Mouse (Mus musculus) Muller cell, postnatal 12 days (primary cell): ENCODE measurements at regions not wholly inside any gene's neighbourhood (a gene's known extent, or its start where the extent isn't known, plus 50 kb on each side); places are given as distances from the start of the nearest gene placed in this dataset.
A peak's percentile ranks its signal among the peaks of the same experiment; 100 is the strongest.
"Not testable (repeated sequence)": the region's sequence is repeated elsewhere in the genome, so short reads cannot be mapped to it uniquely, and the experiment has no call there.

Experiments used
- DNase-seq: peaks from one replicate; pipeline ENCODE4 v3.0.0-alpha.2; 2015; ENCODE audit errors: inconsistent ontology term

- peak; percentile 23 for DNase-seq
These were observed 472.3 kb upstream of the Dpp10 start for GRCm38 (mm10) chr1:124517543-124518171.

GRCm38 (mm10) chr1:124510492-124510891 lies 465.1 kb upstream of the Dpp10 start:
- no peak for DNase-seq

- peak; percentile 40 for DNase-seq
These were observed 443.1 kb upstream of the Dpp10 start for GRCm38 (mm10) chr1:124488456-124488855.

DNA sequence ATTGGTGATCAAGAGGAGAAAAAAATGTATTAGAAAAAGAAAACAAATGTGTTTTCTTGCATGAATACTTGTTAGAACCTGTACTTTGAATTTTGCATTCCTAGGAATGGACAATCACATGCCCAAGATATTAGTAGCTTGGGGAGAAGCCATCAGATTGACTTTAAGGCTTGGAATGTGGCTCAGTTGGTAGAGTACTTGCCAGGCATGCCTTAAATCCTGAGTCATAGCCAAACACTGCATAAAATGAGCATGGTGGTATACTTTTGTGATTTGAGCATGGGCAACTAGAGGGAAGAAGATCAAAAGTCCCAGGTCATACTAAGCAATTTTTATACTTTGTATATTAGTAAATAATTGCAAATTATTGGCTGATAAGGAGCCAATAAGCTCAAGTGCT lies 442.6 kb upstream of the Dpp10 start:
- DNase-seq, result peak; percentile 69

DNA sequence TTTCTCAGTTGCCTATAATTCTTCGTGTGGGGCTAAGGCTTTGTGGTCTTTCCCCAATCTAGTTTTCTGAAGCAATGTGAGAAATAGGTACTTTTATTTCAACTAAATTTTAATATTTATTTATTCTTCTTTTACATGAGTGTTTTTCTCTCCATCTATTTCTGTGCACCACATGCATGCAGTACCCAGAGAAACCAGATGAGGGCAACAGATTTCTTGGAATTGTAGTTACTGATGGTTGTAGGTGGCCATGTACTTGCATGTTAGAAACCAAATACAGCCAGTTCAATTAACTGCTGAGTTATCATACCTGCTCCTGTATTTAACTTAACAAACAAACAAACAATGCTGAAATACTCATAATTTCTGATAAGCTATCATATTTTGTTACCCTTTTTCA lies 404.8 kb upstream of the Dpp10 start:
- DNase-seq, result peak; percentile 7

- peak; percentile 59 for DNase-seq
These were observed 394.2 kb upstream of the Dpp10 start for GRCm38 (mm10) chr1:124439526-124439925.

GRCm38 (mm10) chr1:124435850-124436249 lies 390.5 kb upstream of the Dpp10 start:
- no peak for DNase-seq

- DNase-seq, result no peak
These were observed 384.2 kb upstream of the Dpp10 start for GRCm38 (mm10) chr1:124429583-124429982.

GRCm38 (mm10) chr1:124416762-124417161 lies 371.4 kb upstream of the Dpp10 start:
- DNase-seq, result no peak

DNA sequence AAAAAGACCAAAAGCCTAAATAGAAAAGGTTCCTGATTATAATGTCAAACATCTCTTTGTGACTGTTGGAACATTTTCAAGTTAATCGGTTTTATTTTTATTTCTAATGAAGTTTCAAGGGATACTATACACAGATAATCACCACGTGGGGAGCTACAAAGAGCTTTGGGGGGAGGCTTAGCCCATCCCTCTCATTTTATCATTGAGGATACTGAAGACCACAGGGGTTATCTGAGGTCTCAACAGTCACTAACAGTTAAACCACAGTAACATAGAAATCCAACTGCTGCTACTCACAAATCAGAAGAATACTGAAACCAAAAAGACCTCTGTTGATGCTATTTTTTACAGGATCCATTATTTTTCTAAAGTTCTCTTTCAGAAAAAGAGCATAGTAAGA lies 364.9 kb upstream of the Dpp10 start:
- no peak for DNase-seq

- peak; percentile 64 for DNase-seq
These were observed 364.4 kb upstream of the Dpp10 start for GRCm38 (mm10) chr1:124409781-124410180.

GRCm38 (mm10) chr1:124369604-124370003 lies 324.2 kb upstream of the Dpp10 start:
- no peak for DNase-seq

DNA sequence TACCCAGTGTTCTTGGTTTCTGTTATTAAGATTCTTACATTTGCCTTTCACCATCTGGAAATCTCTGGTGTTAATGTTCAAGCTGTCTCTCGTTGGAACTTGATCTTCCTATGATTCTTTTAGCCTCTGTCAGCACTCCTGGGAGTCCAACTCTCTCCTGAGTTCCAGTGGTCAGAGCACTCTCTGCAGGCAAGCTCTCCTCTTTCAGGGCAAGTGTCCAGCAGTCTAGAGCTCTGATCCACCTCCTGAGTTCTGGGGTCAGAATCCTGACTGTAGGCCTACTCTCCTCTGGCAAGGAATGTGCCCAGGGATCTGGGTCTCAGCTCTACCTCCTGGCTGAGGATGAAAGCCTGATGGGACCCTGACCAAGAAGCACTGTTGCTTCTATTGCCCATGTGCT lies 303.1 kb upstream of the Dpp10 start:
- DNase-seq, result not testable (repeated sequence)

GRCm38 (mm10) chr1:124339444-124339843 lies 294.1 kb upstream of the Dpp10 start:
- no peak for DNase-seq

GRCm38 (mm10) chr1:124338648-124339047 lies 293.3 kb upstream of the Dpp10 start:
- DNase-seq, result no peak

- DNase-seq, result no peak
These were observed 286.9 kb upstream of the Dpp10 start for GRCm38 (mm10) chr1:124332294-124332693.
